Mouse (Mus musculus) limb, embryonic 13.5 days (tissue): ENCODE results near the gene Zcchc2. TPM values are rescaled to one million over a fixed set of nuclear protein-coding genes. Genes with fewer than 3 reads are reported as not detected.
A peak's percentile ranks its signal among the peaks of the same experiment; 100 is the strongest.

ENCODE experiments used
- ATAC-seq: fragments of 200-750 bp; cut with Nextera tagmentation; 2 replicates; pipeline ENCODE4 v1.8.0; 2017; ENCODE audit warnings: low read depth, moderate number of reproducible peaks, moderate TSS enrichment; ENCODE audit not compliant: low FRiP score
- H3K27ac ChIP-seq: fragments of 300-500 bp; sonication (generic); 2 replicates; pipeline ENCODE4 v1.5.1; 2015; ENCODE audit warnings: inconsistent platforms, mild to moderate bottlenecking, moderate library complexity
- H3K27me3 ChIP-seq: fragments of 300-500 bp; sonication (generic); 2 replicates; pipeline ENCODE4 v1.6.1; 2015; ENCODE audit warnings: mild to moderate bottlenecking, inconsistent platforms
- H3K36me3 ChIP-seq: fragments of 300-500 bp; sonication (generic); 2 replicates; pipeline ENCODE4 v1.6.1; 2015; ENCODE audit warnings: inconsistent platforms, mild to moderate bottlenecking, moderate library complexity
- H3K4me1 ChIP-seq: fragments of 300-500 bp; sonication (generic); 2 replicates; pipeline ENCODE4 v1.6.1; 2015; ENCODE audit warnings: inconsistent platforms
- H3K4me2 ChIP-seq: fragments of 300-500 bp; sonication (generic); replicated peaks from 2 replicates; pipeline ENCODE4 v1.6.1; 2015; ENCODE audit warnings: inconsistent platforms, mild to moderate bottlenecking, moderate library complexity
- H3K4me3 ChIP-seq: fragments of 300-500 bp; sonication (generic); 2 replicates; pipeline ENCODE4 v1.5.1; 2015; ENCODE audit warnings: moderate library complexity, mild to moderate bottlenecking, inconsistent platforms
- H3K9ac ChIP-seq: fragments of 300-500 bp; sonication (generic); 2 replicates; pipeline ENCODE4 v1.6.1; 2015; ENCODE audit warnings: mild to moderate bottlenecking, inconsistent platforms
- H3K9me3 ChIP-seq: fragments of 300-500 bp; sonication (generic); 2 replicates; pipeline ENCODE4 v1.6.1; 2016; ENCODE audit warnings: inconsistent platforms
- WGBS: fragments of 180-500 bp; shearing (Covaris S2); methylation state at CpG from one replicate; pipeline ENCODE4 v1.1.7; 2015; 5-methylcytosine and 5-hydroxymethylcytosine counted together
- polyA plus RNA-seq: library from polyadenylated mRNA; unstranded; fragments of >200 nt; fragmentation: Nextera tagmentation; extraction: Ambion mirVana; gene quantifications from 2 replicates; pipeline ENCODE4 v1.2.1, GENCODE M21; 2015

Gene Zcchc2
- polyA plus RNA-seq, 1 experiment from 2014 or later, result 2.2 TPM

GRCm38 (mm10) chr1:106067306-106067705 lies 77.1 kb downstream of the Zcchc2 start:
- 69% methylated on average over 6 of the region's 6 CpGs for WGBS
- ATAC-seq, result no peak
- peaks cover 10% of the 10 kb centered on the region; the same call in 1 of the 2 replicates for H3K4me1 ChIP-seq

GRCm38 (mm10) chr1:106069867-106070543 lies 79.8 kb downstream of the Zcchc2 start:
- H3K9me3 ChIP-seq, result no peaks in the 10 kb centered on the region
- WGBS, result 63% methylated on average over 7 of the region's 7 CpGs
- ATAC-seq, result no peak
- H3K9ac ChIP-seq, result no peak overlapping the region
- no peak overlapping the region for H3K27ac ChIP-seq
- H3K4me1 ChIP-seq, result peaks cover 10% of the 10 kb centered on the region; the same call in 1 of the 2 replicates
- no peaks in the 10 kb centered on the region for H3K36me3 ChIP-seq
- no peak overlapping the region for H3K4me2 ChIP-seq
- H3K27me3 ChIP-seq, result 0 out of 2 replicates have a peak, but pooled peaks cover 5% of the 10 kb centered on the region
- H3K4me3 ChIP-seq, result no peak overlapping the region

More at GRCm38 (mm10) chr1:106067306-106067705, 77.1 kb downstream of the Zcchc2 start:
- H3K9me3 ChIP-seq, result no peaks in the 10 kb centered on the region
- H3K36me3 ChIP-seq, result no peaks in the 10 kb centered on the region
- 0 out of 2 replicates have a peak, but pooled peaks cover 5% of the 10 kb centered on the region for H3K27me3 ChIP-seq
- H3K4me2 ChIP-seq, result no peak overlapping the region
- H3K9ac ChIP-seq, result no peak overlapping the region
- H3K27ac ChIP-seq, result no peak overlapping the region
- H3K4me3 ChIP-seq, result no peak overlapping the region

GRCm38 (mm10) chr1:106070814-106071213 lies 80.6 kb downstream of the Zcchc2 start:
- Histone ChIP-seq H3K4me3 (no peak overlapping the region), H3K9ac (no peak overlapping the region), H3K9me3 (no peaks in the 10 kb centered on the region), H3K4me2 (no peak overlapping the region), H3K27ac (no peak overlapping the region), H3K4me1 (peaks cover 7% of the 10 kb centered on the region; the same call in 1 of the 2 replicates), H3K36me3 (no peaks in the 10 kb centered on the region), H3K27me3 (0 out of 2 replicates have a peak, but pooled peaks cover 5% of the 10 kb centered on the region)
- 66% methylated on average over 4 of the region's 4 CpGs for WGBS
- ATAC-seq, result 0 out of 2 replicates have a peak, but pooled peaks have one; percentile 8

- H3K27ac ChIP-seq, result no peak overlapping the region
- H3K4me2 ChIP-seq, result peak overlapping the region; percentile 49
- 0 out of 2 replicates have a peak, but pooled peaks cover 5% of the 10 kb centered on the region for H3K27me3 ChIP-seq
- no peaks in the 10 kb centered on the region for H3K36me3 ChIP-seq
- 14% methylated on average over 9 of the region's 9 CpGs for WGBS
- H3K4me3 ChIP-seq, result peak overlapping the region; percentile 4; the same call in 1 of the 2 replicates
- no peaks in the 10 kb centered on the region for H3K9me3 ChIP-seq
- H3K9ac ChIP-seq, result 0 out of 2 replicates have a peak overlapping the region, but pooled peaks have one; percentile 8
- H3K4me1 ChIP-seq, result peaks cover 6% of the 10 kb centered on the region; the same call in 1 of the 2 replicates
- ATAC-seq, result peak; percentile 79; the same call in 1 of the 2 replicates
Observed at GRCm38 (mm10) chr1:106071237-106072070, 81.2 kb downstream of the Zcchc2 start.

- H3K27ac ChIP-seq, result no peak overlapping the region
- peaks cover 6% of the 10 kb centered on the region; the same call in 1 of the 2 replicates for H3K4me1 ChIP-seq
- H3K36me3 ChIP-seq, result no peaks in the 10 kb centered on the region
- H3K4me3 ChIP-seq, result peak overlapping the region; percentile 4; the same call in 1 of the 2 replicates
- H3K9ac ChIP-seq, result 0 out of 2 replicates have a peak overlapping the region, but pooled peaks have one; percentile 8
- ATAC-seq, result no peak; the same call in 1 of the 2 replicates
- 2% methylated on average over 10 of the region's 10 CpGs for WGBS
- H3K27me3 ChIP-seq, result 0 out of 2 replicates have a peak, but pooled peaks cover 5% of the 10 kb centered on the region
- H3K4me2 ChIP-seq, result peak overlapping the region; percentile 49
- no peaks in the 10 kb centered on the region for H3K9me3 ChIP-seq
Observed at GRCm38 (mm10) chr1:106072071-106072440, 81.8 kb downstream of the Zcchc2 start.

- no peak overlapping the region for H3K27ac ChIP-seq
- WGBS, result 72% methylated on average over 7 of the region's 7 CpGs
- H3K9me3 ChIP-seq, result no peaks in the 10 kb centered on the region
- H3K4me2 ChIP-seq, result no peak overlapping the region
- H3K27me3 ChIP-seq, result 0 out of 2 replicates have a peak, but pooled peaks cover 5% of the 10 kb centered on the region
- ATAC-seq, result no peak
- no peak overlapping the region for H3K4me3 ChIP-seq
- H3K9ac ChIP-seq, result no peak overlapping the region
- H3K36me3 ChIP-seq, result no peaks in the 10 kb centered on the region
- H3K4me1 ChIP-seq, result peaks cover 6% of the 10 kb centered on the region; the same call in 1 of the 2 replicates
Observed at GRCm38 (mm10) chr1:106073166-106073565, 83.0 kb downstream of the Zcchc2 start.

- H3K36me3 ChIP-seq, result no peaks in the 10 kb centered on the region
- H3K27ac ChIP-seq, result no peak overlapping the region
- 86% methylated on average over 7 of the region's 7 CpGs for WGBS
- H3K4me2 ChIP-seq, result no peak overlapping the region
- H3K4me1 ChIP-seq, result peaks cover 6% of the 10 kb centered on the region; the same call in 1 of the 2 replicates
- H3K4me3 ChIP-seq, result no peak overlapping the region
- no peaks in the 10 kb centered on the region for H3K9me3 ChIP-seq
- no peak for ATAC-seq
- H3K9ac ChIP-seq, result no peak overlapping the region
- 0 out of 2 replicates have a peak, but pooled peaks cover 5% of the 10 kb centered on the region for H3K27me3 ChIP-seq
Observed at GRCm38 (mm10) chr1:106074141-106074540, 83.9 kb downstream of the Zcchc2 start.

GRCm38 (mm10) chr1:106074656-106075055 lies 84.5 kb downstream of the Zcchc2 start:
- Histone ChIP-seq H3K9ac (no peak overlapping the region), H3K36me3 (no peaks in the 10 kb centered on the region), H3K27ac (no peak overlapping the region), H3K4me3 (no peak overlapping the region), H3K4me2 (no peak overlapping the region), H3K4me1 (peaks cover 6% of the 10 kb centered on the region; the same call in 1 of the 2 replicates), H3K9me3 (no peaks in the 10 kb centered on the region), H3K27me3 (0 out of 2 replicates have a peak, but pooled peaks cover 5% of the 10 kb centered on the region)
- no peak for ATAC-seq
- 90% methylated on average over 5 of the region's 5 CpGs for WGBS

- no peaks in the 10 kb centered on the region for H3K27me3 ChIP-seq
- ATAC-seq, result no peak
- H3K4me1 ChIP-seq, result peaks cover 6% of the 10 kb centered on the region; the same call in 1 of the 2 replicates
- no peak overlapping the region for H3K9ac ChIP-seq
- no peak overlapping the region for H3K4me2 ChIP-seq
- 83% methylated on average over 3 of the region's 3 CpGs for WGBS
- no peak overlapping the region for H3K4me3 ChIP-seq
- no peak overlapping the region for H3K27ac ChIP-seq
- no peaks in the 10 kb centered on the region for H3K36me3 ChIP-seq
- H3K9me3 ChIP-seq, result no peaks in the 10 kb centered on the region
Observed at GRCm38 (mm10) chr1:106076641-106077040, 86.4 kb downstream of the Zcchc2 start.

- Histone ChIP-seq H3K4me1 (peaks cover under 1% of the 10 kb centered on the region; the same call in 1 of the 2 replicates), H3K36me3 (no peaks in the 10 kb centered on the region), H3K27ac (no peak overlapping the region), H3K27me3 (no peaks in the 10 kb centered on the region), H3K9me3 (no peaks in the 10 kb centered on the region), H3K9ac (no peak overlapping the region), H3K4me3 (no peak overlapping the region), H3K4me2 (no peak overlapping the region)
- 87% methylated on average over 3 of the region's 3 CpGs for WGBS
- ATAC-seq, result no peak
Observed at GRCm38 (mm10) chr1:106077166-106077565, 87.0 kb downstream of the Zcchc2 start.
